Mouse (Mus musculus): ENCODE measurements around the gene Nkx1-2.

Nkx1-2 gene

DNA sequence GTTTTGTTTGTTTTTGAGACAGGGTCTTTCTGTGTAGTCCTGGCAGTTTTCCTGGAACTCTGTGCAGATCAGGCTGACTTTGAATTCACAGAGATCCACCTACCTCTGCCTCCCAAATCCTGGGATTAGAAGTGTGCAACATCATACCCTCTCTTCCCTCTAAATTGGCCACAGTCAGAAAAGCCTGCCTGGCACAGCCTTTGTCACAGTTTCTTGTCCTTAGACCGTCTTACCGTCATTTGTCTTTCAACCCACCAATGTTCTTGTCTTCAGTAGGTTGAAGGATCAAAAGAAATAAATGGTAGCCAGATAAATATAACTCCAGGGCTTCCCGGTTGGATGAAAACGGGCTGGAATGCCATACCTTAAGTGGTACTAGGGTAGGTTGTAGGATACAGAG is 5.3 kb upstream of the Nkx1-2 start:
- no peak for DNase-seq

- DNase-seq, result no peak
Observed at GRCm38 (mm10) chr7:132600926-132601325, 1.5 kb upstream of the Nkx1-2 start.

DNA sequence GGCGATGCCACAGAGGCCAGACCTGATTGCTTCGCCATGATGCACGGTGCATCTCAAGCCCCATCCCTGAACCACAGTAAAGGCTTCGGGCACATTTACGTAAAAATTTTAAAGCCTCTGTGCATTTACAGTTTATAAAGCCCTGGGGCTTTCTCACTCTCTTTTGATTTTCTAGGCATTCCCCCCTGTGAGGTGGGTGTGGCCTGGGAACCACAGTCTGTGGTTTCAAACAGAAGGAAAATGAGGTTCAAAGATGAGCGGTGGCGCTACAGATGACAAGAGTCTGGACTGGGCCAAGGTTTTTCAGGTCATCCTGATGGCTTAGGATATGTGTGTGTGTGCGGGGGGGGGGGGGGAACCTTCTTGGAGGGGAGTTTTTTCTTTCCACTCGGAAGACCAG is 589 bp upstream of the Nkx1-2 start:
- no peak for DNase-seq

- DNase-seq, result no peak
Observed at GRCm38 (mm10) chr7:132597251-132598041, 2.0 kb downstream of the Nkx1-2 start.

DNA sequence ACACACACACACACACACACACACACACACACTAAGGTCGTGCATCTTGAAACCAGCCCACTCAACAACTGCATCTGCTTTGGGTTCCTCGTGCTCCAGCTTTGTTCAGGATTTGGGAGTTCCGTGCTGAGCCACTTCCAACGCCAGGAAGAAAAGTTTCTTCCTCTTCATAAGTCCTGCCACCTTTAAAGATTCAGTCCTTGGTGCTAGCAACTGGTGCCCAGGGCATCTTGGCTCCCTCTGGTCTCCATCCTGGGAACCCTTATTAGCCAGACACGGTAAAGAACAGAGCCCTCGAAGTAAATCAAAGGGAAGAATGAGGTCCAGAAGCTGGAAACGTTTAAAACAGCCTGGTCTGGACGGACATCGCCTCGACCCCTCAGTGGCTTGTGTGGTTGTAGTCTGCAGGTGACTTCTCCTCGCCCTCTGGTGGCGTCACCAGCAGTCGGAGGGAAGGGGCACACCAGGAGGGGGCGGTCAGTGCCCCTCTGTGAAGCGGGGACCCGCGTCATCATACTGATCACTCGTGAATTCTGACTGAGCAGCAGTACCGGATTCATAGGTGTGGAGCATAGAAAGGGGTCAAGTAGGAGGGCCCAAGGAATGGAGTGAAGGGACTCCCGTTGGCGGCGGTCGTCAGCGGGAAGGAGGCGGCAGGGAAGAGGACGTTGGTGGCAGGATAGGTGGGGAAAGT is 2.7 kb downstream of the Nkx1-2 start:
- DNase-seq, result no peak

DNA sequence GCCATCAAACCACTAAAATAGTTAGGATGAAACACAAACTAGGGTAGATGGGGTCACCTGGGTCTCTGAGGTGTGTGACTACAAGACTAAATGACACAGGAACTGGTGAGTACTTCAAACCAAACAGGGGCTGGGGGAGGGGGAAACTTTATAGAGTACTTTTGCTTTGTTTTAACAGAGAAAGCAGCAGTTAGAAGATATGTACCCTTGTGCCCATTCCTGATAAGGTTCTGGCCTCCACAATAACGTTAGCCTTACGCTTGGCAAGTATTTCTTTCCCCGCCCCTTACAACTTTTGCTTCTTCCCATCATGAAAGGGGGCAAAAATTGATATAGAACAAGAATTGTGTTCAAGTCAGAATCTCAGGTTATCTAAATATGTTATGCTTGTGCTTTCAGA is 3.6 kb downstream of the Nkx1-2 start:
- no peak for DNase-seq

DNA sequence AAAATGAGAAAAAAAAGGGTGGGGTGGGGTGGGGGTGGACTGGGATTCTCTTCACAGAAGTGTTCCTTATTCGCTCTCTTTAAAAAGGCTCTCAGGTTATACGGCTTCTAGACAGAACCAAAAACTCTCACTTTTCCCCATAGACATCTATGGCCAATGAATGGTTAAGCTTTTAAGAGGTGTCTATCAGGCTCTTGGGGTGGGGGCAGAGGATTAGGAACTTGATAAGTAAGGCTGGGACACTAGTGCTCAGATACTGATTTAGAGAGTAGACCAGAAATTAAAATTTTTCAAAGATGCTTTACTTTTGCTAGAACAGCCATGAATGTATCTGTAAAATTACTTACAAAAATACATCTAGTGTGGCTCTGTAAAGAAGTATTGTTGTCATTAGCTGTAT is 5.1 kb downstream of the Nkx1-2 start:
- DNase-seq, result no peak

DNA sequence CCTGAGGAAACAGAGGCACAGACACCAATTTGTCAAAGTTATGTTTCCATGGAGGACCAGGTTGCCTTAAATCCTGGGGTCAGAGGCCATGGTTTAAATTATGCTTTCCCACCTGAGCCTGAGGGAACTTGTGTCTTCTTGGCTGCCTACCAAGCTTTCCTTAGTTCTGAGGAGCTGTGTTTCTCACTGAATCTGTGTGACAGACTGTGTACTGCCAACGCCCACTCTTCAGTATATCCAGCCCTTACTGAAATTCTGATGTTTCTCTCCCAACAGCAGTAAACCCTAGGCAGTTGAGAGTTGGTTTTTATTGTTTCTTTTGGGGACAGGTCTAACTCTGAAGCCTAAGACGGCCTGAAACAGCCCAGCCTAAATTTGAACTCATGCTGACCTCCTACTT is 5.7 kb downstream of the Nkx1-2 start:
- no peak for DNase-seq

DNA sequence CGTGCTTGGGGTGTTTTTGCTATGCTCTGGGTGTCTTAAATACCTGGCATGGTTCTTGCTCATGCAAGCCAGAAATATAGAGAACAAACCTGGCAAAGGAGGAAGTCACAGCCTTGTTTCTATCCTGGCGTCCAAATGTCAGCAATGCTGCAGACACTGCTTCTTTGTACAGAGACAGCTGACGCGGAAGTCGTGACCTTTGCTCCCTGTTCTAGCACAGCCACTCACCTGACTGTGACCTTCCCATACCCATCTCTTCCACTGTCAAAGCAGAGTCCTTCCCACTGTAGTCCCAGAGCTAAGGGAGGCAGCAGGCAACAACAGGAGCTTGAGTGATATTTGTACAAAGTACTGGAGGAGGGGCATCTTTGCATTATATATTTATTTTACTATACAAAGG is 9.8 kb downstream of the Nkx1-2 start:
- DNase-seq, result no peak

DNA sequence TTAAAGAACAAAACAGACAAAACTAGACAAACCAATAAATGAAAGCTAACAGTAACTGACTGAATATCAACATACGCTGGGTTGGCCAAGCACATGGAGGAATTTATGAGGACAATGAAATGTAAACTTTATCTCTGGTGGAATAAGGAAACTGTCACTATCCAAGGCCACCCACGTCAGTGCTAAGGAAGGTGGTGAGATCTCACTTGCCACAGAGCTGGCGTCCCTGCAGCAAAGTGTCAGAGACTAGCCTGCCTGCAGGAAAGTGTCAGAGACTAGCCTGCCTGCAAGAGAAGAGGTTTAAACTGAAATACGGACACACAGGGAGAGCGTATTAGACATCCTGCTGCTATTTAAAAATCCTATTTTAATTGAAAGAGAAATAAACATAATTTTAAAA is 12.3 kb downstream of the Nkx1-2 start:
- no peak for DNase-seq

DNA sequence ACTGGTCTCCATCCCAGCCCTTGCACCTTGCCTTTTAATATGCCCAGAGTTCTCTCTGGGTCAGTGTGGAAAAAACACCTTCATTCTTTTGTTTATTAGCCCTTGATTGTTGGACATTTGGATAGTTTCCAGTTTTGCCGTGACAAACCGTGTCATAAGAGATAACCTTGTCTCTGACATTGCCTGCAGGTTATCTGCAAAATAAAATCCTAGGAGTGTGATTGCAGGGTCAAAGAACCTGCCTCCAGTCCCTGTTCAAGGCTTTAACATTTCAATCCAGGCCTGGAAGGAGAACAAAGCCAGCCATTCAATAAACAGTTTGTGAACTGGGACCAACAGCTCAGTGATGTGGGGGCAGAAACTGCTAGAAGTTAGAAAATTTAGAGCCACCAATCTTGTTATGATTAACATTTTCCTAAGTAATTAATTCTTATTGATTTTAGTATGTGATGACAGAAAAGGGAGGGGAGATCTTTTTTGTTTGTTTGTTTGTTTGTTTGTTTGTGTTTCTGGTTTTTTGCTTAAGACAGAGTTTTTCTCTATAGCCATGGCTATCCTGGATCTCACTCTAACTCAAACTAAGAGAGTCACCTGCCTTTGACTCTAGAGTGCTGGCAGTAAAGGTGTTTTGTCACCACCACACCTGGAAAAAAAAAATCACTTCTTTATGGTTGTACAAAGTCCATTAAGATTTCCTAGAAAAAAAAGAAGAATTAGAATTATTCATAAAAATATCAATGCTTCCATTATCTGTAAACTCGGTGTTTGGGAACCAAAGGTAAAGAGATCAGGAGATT is 13.5 kb downstream of the Nkx1-2 start:
- no peak for DNase-seq

DNA sequence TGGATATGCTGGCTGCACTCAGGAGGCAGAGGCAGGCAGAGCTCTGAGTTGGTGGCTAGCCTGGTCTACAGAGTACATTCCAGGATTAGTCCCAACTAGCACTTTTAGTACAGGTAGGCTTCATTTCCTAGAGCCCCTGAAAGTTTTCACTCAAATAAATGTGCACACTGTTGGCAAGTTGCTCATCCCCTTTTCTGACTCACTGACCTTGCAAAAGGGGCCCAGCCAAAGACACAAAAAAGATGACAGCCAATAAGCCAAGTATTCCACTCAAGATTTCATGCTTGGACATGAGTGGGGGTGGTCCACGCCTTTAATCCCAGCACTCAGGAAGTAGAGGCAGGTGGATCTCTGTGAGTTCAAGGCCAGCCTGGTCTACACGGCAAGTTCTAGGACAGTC is 18.0 kb downstream of the Nkx1-2 start:
- DNase-seq, result no peak

DNA sequence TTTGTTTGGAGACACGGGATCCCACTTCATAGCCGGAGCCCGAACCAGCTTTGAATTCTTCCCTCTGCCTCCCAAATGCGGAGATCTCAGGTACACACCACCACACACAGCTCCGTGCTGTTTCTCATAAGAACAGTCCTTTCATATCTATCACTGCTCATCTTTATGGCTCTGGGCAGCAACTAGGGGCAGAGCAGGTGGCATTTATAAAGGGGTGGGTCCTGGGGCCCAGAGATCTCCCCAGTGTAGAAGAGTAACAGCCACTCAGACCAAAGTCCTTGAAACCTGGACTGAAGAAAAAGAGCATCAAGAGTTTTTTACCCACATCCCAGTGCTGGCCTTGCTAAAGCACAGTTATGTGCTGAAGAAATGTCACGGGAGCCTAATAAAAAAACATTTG is 18.9 kb downstream of the Nkx1-2 start:
- DNase-seq, result no peak

DNA sequence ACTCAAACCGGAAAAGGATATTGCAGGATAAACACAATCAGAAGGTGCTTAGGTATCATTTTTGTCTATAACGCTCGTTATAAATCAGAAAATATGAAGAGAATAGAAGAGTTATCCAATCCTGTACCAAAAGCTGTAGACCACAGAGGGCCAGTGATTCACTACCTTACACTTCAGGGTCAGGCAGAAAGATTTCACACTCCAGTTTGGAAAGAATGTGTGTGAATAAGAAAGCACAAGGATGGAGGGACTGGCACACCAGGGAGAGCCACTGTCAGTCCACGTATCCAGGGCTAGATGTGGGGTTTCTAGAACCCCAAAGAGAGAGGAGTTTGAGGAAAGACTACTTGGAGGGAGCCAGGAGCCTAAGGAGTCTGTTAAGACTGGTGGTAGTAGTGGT is 22.5 kb downstream of the Nkx1-2 start:
- DNase-seq, result no peak

GRCm38 (mm10) chr7:132576116-132576650 is 23.3 kb downstream of the Nkx1-2 start, which contains the start of gene Oat:
Gene Oat (minus strand): TSS chr7:132576398.
- DNase-seq, result peak; percentile 92 to 93

GRCm38 (mm10) chr7:132575623-132576022 is 23.8 kb downstream of the Nkx1-2 start:
- DNase-seq, result peak; percentile 77 to 83

DNA sequence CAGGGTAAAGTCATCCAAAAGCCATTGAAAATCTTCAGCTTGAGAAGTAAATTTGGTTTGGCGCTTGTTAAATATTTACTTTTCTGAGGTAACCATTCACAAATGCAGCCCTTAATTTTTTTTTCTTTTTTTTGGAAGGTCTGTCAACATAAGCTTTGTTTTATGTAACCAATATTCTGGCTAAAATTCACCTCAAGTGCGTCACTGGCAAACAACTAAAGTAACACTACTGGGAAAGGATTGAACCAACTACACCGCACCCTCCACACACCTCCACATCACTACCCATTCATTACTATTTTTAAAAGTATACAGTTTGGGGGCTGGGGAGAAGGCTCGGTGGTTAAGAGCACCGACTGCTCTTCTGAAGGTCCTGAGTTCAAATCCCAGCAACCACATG is 24.8 kb downstream of the Nkx1-2 start:
- no peak for DNase-seq

DNA sequence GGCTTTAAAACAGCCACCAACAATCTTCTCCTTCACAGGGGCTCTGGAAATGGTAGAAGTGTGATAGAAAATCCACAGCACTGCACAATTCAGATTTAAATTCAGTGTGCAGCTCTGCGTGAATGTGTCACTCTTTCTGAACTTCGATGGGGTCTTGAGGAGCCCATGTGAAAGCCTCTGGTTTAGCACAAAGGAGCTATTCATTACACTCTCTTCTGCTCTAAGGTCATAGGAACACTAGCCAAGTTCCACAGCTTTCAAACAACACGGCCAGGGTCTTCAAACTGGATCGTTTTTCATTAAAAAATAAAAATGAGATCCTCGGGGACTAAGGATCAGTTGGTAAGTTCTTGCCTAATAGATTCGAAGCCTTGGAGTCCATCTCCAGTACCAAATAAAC is 26.2 kb downstream of the Nkx1-2 start:
- DNase-seq, result no peak

DNA sequence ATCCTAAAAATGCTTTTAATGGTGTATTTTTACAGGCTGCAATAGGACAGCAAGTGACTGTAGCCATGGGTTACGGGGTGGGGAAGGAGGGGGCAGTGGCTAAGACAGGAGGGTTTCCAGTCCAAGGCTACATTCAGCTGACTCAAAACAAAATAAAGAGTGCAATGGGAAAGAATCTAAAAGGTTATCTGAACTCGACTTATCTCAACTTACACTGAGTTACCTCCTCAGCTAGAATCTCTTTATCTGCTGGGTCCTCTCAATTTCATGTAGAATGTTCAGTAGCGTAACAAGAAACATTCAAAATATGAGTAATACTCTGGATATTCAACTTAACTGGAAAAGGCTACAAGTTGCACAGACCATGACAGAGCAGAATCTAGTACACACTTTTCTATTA is 26.7 kb downstream of the Nkx1-2 start:
- DNase-seq, result no peak

- no peak for DNase-seq
Observed at GRCm38 (mm10) chr7:132571481-132571880, 28.0 kb downstream of the Nkx1-2 start.

DNA sequence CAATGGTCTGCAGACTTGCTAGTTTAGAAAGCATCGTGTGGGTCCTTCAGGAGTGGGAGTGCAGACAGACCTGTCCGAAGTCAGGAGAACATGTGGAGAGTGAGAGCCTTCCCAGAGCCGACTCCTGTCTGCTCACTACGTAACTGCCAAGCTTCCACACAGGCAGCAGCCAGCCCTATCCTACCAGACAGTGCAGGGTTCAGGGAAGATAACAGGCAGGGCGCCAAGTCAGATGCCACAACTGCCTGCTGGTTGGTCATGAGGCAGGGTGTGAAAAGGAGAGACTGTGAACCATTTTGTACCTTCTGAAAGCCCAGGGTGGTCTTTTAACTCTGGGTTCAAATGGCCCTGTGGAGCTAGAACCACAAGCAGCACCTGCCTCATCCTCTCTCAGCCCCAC is 29.4 kb downstream of the Nkx1-2 start:
- peak; percentile 26 for DNase-seq

DNA sequence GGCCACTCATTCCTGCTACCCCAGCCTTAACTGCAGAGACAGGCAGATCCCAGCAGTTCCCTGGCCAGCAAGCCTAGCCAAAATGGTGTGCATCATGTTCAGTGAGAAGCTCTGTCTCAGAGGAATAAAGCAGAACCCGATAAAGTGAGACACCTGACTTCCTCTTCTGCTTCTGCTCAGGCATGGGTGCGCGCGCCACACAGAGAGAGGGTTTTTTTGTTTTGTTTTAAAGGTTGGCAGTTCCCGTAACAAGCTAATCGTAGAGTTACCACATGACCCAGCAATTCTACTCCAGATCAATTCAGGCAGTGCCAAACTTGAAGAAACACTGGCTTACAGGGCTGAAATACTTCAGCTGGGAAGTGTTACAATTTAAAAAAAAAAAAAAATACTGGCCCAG is 30.6 kb downstream of the Nkx1-2 start:
- no peak for DNase-seq

GRCm38 (mm10) chr7:132565831-132566230 is 33.6 kb downstream of the Nkx1-2 start:
- no peak for DNase-seq
